Mouse (Mus musculus): ENCODE data around the gene Lbx2.

- TF ChIP-seq CTCF (IDR thresholded peaks at IDR 0.05; ENCODE audit: low read depth) (no peak), EP300 (IDR thresholded peaks at IDR 0.05; ENCODE audit: low read depth) (no peak)
Observed at GRCm38 (mm10) chr6:83134951-83135513, 48.9 kb downstream of the Lbx2 start, which contains the start of gene Rtkn.
